ENCODE assay signal across 8 mouse cellular contexts in the genomic region with DNA sequence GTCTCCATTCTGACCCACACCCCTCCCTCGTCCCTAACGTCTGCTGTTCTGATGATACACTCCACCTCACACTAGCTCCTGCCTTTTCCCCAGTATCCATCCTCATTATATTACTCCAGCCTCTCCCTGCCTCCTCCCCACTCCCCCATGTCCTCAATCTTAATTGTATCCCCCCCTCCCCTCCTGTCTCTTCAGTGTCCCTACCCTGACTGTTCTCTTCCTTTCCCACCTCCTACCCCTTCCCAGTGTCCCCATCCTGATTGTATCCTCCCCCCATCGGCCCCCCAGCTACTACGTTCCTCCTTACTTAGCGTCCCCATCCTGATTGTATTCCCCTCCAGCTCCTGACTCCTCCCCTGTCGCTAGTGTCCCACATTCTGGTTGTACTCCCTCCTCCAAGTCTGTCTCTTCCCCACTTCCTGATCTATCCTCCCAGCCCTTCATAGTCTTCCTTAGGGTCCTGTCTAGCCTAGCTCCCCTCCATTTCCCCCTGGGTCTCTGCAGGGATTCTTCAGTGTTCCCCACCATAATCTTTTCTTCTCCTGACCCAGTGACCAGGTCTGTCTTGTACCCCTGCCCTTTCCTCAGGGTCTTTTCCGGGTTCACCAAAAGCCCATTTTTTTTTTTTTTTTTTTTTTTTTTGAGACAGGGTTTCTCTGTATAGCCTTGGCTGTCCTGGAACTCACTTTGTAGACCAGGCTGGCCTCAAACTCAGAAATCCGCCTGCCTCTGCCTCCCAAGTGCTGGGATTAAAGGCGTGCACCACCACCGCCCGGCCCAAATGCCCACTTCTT. TPM values are rescaled to one million over a fixed set of nuclear protein-coding genes. Genes with fewer than 3 reads are reported as not detected.
DNase-seq lines count a peak whose midpoint lies in the region; ATAC-seq and TF ChIP-seq lines count a peak whose summit lies in the region.

No protein-coding gene starts in this region.

- no peak for TF ChIP-seq CTCF in bone marrow, adult 2 months (IDR thresholded peaks at IDR 0.05; ENCODE audit: control insufficient read depth, insufficient read depth, low read length)

- H3K27me3 ChIP-seq in heart, embryonic 14.5 days (ENCODE audit: control insufficient read depth, insufficient read depth, low read length), result no peaks in the 10 kb centered on the region
- H3K27me3 ChIP-seq in forebrain, embryonic 14.5 days (replicated peaks; ENCODE audit: control insufficient read depth, insufficient read depth, low read length), result no peaks in the 10 kb centered on the region
- H3K27me3 ChIP-seq in liver, embryonic 15.5 days, result no peaks in the 10 kb centered on the region

- H3K9me3 ChIP-seq in heart, embryonic 14.5 days (ENCODE audit: control insufficient read depth, low read length), result no peaks in the 10 kb centered on the region
- H3K9me3 ChIP-seq in forebrain, embryonic 14.5 days (replicated peaks; ENCODE audit: control insufficient read depth, low read length), result no peaks in the 10 kb centered on the region
- H3K9me3 ChIP-seq in liver, embryonic 15.5 days (replicated peaks), result no peaks in the 10 kb centered on the region

- peaks cover 16 to 30% of the 10 kb centered on the region in 2 experiments for H3K4me1 ChIP-seq in heart, embryonic 14.5 days (ENCODE audit: control insufficient read depth in 2 of 2, insufficient read depth in 2 of 2, low read length in 2 of 2)
- peaks cover 1% of the 10 kb centered on the region; the same call in 1 of the 2 replicates for H3K4me1 ChIP-seq in bone marrow, adult 2 months (ENCODE audit: control insufficient read depth, insufficient read depth, low read length)
- H3K4me1 ChIP-seq in forebrain, embryonic 14.5 days (ENCODE audit: control insufficient read depth, insufficient read depth, low read length), result peaks cover 11% of the 10 kb centered on the region
- peaks cover 20% of the 10 kb centered on the region for H3K4me1 ChIP-seq in liver, embryonic 15.5 days (replicated peaks)

- H3K4me3 ChIP-seq in heart, embryonic 14.5 days (ENCODE audit: control insufficient read depth in 1 of 2, insufficient read depth in 1 of 2, low read depth in 1 of 2, low read length in 2 of 2), result peak overlapping the region; percentile 78 to 92
- peak overlapping the region; percentile 59 for H3K4me3 ChIP-seq in bone marrow, adult 2 months (replicated peaks; ENCODE audit: control insufficient read depth, low read depth, low read length)
- peak overlapping the region; percentile 74 for H3K4me3 ChIP-seq in forebrain, embryonic 14.5 days (ENCODE audit: low read depth, low read length)
- H3K4me3 ChIP-seq in liver, embryonic 15.5 days (replicated peaks), result peak overlapping the region; percentile 72

- no peaks in the 10 kb centered on the region for H3K36me3 ChIP-seq in heart, embryonic 14.5 days (ENCODE audit: control insufficient read depth, insufficient read depth, low read length)
- H3K36me3 ChIP-seq in forebrain, embryonic 14.5 days (ENCODE audit: control insufficient read depth, insufficient read depth, low read length), result no peaks in the 10 kb centered on the region
- H3K36me3 ChIP-seq in liver, embryonic 15.5 days (replicated peaks), result no peaks in the 10 kb centered on the region

- no peak for DNase-seq in heart, postnatal 4 days
- DNase-seq in forebrain, embryonic 14.5 days (ENCODE audit: low spot score), result peak; percentile 40
- DNase-seq in ovary, postnatal 10 days (ENCODE audit: low spot score), result no peak
- DNase-seq in left cerebral cortex, adult 9 months (ENCODE audit: low spot score in 2 of 2), result no peak
- DNase-seq in right cerebral cortex, adult 2 months (ENCODE audit: low spot score in 2 of 2), result no peak

- H3K27ac ChIP-seq in heart, embryonic 14.5 days (replicated peaks in 1 of 2; ENCODE audit: control insufficient read depth in 1 of 2, insufficient read depth in 1 of 2, low read depth in 2 of 2, low read length in 2 of 2), result no peak overlapping the region
- no peak overlapping the region; the same call in 1 of the 2 replicates for H3K27ac ChIP-seq in bone marrow, adult 2 months (ENCODE audit: control insufficient read depth, insufficient read depth, low read depth, low read length, poor library complexity)
- H3K27ac ChIP-seq in forebrain, embryonic 14.5 days (ENCODE audit: low read depth, low read length), result peak overlapping the region; percentile 30; the same call in 1 of the 2 replicates
- no peak overlapping the region for H3K27ac ChIP-seq in liver, embryonic 15.5 days (replicated peaks)

- TF ChIP-seq POLR2A in bone marrow, adult 2 months (IDR thresholded peaks at IDR 0.05; ENCODE audit: borderline replicate concordance, control insufficient read depth, low read depth, low read length), result no peak

- H3K4me2 ChIP-seq in heart, embryonic 14.5 days (ENCODE audit: low read length), result peak overlapping the region; percentile 85
- peak overlapping the region; percentile 63 for H3K4me2 ChIP-seq in forebrain, embryonic 14.5 days (ENCODE audit: low read length)
- H3K4me2 ChIP-seq in liver, embryonic 15.5 days, result peak overlapping the region; percentile 94

- 0 out of 2 replicates have a peak, but pooled peaks have one; percentile 13 for ATAC-seq in heart, embryonic 14.5 days (ENCODE audit: insufficient number of reproducible peaks, insufficient read depth, low FRiP score, low read depth)
- ATAC-seq in forebrain, embryonic 14.5 days, result peak; percentile 74
- 0 out of 2 replicates have a peak, but pooled peaks have one; percentile 7 for ATAC-seq in liver, embryonic 15.5 days (ENCODE audit: insufficient read depth)

- WGBS in heart, embryonic 14.5 days, result 43% methylated on average over 11 of the region's 11 CpGs
- WGBS in bone marrow, adult 2 months, result 52% methylated on average over 11 of the region's 11 CpGs
- 41% methylated on average over 11 of the region's 11 CpGs for WGBS in forebrain, embryonic 14.5 days
- WGBS in liver, embryonic 15.5 days (ENCODE audit: insufficient replicate concordance), result 40% methylated on average over 11 of the region's 11 CpGs

- peak overlapping the region; percentile 92 for H3K9ac ChIP-seq in heart, embryonic 14.5 days (ENCODE audit: low read length)
- H3K9ac ChIP-seq in forebrain, embryonic 14.5 days (ENCODE audit: low read length), result peak overlapping the region; percentile 92
- H3K9ac ChIP-seq in liver, embryonic 15.5 days, result peak overlapping the region; percentile 68; the same call in 1 of the 2 replicates

RNA-seq across cellular contexts. Expression of a gene that starts 0.8 kb away (rescaled TPM):
- polyA plus RNA-seq in heart, embryonic 14.5 days (2014; fragmentation: Nextera tagmentation; extraction: Ambion mirVana), result 57.9 and 61.8 TPM in 2 replicates
- 10 to 100 TPM; 67.0 to 73.6 TPM for total RNA-seq in heart, postnatal 4 days (2021)
- polyA plus RNA-seq in bone marrow, adult 2 months (2011; ENCODE audit: insufficient read depth, insufficient read length, low replicate concordance, missing spikeins), result 57.1 and 61.9 TPM in 2 replicates
- polyA plus RNA-seq in forebrain, embryonic 14.5 days (2014; fragmentation: Nextera tagmentation; extraction: Ambion mirVana), result 60.0 and 70.5 TPM in 2 replicates
- 9.1 and 10.3 TPM in 2 replicates for polyA plus RNA-seq in liver, embryonic 15.5 days (2015; fragmentation: Nextera tagmentation; extraction: Ambion mirVana)

RNA-seq across cellular contexts. Expression of a gene that starts 7.7 kb away (rescaled TPM):
- polyA plus RNA-seq in heart, embryonic 14.5 days (2014; fragmentation: Nextera tagmentation; extraction: Ambion mirVana), result 36.1 and 36.9 TPM in 2 replicates
- 10 to 100 TPM; 83.2 to 89.8 TPM for total RNA-seq in heart, postnatal 4 days (2021)
- 22.2 and 28.7 TPM in 2 replicates for polyA plus RNA-seq in bone marrow, adult 2 months (2011; ENCODE audit: insufficient read depth, insufficient read length, low replicate concordance, missing spikeins)
- 81.8 and 102 TPM in 2 replicates for polyA plus RNA-seq in forebrain, embryonic 14.5 days (2014; fragmentation: Nextera tagmentation; extraction: Ambion mirVana)
- polyA plus RNA-seq in liver, embryonic 15.5 days (2015; fragmentation: Nextera tagmentation; extraction: Ambion mirVana), result 15.1 and 17.7 TPM in 2 replicates

Comparison
In these comparisons a context has a peak if more than half of its experiments do, and no peak if none do; other contexts are left out.
1. ATAC-seq: peak in every context shown above with its lines; median percentile 74 in forebrain, embryonic 14.5 days; 13 in heart, embryonic 14.5 days; 7 in liver, embryonic 15.5 days.